Mouse (Mus musculus) CH12F3 (cell line): Measurements from ENCODE around the gene Pias3.
"Not testable (repeated sequence)": the region's sequence is repeated elsewhere in the genome, so short reads cannot be mapped to it uniquely, and the experiment has no call there.

Experiments
- in situ Hi-C: fragments of 300-500 bp; cut with MboI; formaldehyde crosslinking; loops from 2 replicates; pipeline ENCODE4 v1.14.3; 2020; ENCODE audit warnings: low sequenced_read_pairs

The Pias3 gene

GRCm38 (mm10) chr3:96684151-96684821, 11.9 kb upstream of the Pias3 start:
- in situ Hi-C loops: no loop called here

DNA sequence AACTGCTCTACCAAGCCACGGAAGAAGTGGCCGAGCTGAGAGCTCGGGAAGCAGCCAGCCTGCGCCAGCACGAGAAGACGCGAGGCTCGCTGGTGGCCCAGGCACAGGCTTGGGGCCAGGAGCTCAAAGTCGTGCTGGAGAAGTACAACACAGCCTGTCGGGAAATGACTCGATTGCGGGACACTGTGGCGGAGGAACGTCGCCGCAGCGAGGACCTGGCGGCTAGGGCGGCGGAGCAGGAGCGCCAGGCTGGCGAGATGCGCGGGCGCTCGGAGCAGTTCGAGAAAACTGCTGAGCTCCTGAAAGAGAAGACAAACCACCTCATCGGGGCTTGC, 11.4 kb upstream of the Pias3 start:
- in situ Hi-C loops: no loop called here

DNA sequence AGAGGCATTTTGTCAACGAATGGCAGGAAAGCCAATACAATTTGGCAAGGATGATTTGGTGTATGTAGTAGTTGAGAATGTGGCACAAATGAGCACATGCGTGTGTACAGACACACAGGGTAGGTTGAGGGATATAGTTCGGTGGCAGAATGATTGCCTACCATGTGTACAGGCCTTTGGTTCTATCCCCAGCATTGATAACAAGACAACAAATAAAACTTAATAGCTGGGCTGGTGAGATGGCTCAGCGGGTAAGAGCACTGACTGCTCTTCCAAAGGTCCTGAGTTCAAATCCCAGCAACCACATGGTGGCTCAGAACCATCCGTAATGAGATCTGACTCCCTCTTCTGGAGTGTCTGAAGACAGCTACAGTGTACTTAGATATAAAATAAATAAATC, 10.1 kb upstream of the Pias3 start:
- in situ Hi-C loops: not testable (repeated sequence)

- in situ Hi-C loops: no loop called here
Observed at GRCm38 (mm10) chr3:96688854-96689253, 7.3 kb upstream of the Pias3 start.

GRCm38 (mm10) chr3:96690298-96690697, 5.9 kb upstream of the Pias3 start:
- in situ Hi-C loops: no loop called here

DNA sequence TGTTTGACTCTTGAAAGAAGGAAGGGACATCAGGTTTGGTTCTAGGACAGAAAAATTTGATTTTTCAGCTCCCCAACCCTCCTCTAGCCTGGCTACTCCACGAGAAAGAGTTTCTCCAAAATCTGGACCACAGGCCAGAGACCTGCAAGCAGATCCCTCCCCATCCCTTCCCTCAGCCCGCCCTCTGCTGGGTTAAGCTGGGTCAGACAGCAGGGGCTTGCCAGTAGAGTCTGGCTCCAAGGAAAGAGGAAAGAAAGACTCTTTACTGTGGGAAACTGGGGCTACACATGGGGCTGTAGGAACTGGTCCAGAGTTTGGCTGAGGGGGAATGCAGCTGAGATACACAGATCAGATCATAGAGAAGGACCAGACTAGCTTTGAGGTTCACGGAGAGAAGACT, 3.7 kb upstream of the Pias3 start:
- in situ Hi-C loops: no loop called here

- in situ Hi-C loops: no loop called here
Observed at GRCm38 (mm10) chr3:96693579-96693978, 2.6 kb upstream of the Pias3 start.

- in situ Hi-C loops: no loop called here
Observed at GRCm38 (mm10) chr3:96696766-96697732, 865 bp downstream of the Pias3 start.

GRCm38 (mm10) chr3:96698993-96699690, 3.0 kb downstream of the Pias3 start:
- in situ Hi-C loops: no loop called here

DNA sequence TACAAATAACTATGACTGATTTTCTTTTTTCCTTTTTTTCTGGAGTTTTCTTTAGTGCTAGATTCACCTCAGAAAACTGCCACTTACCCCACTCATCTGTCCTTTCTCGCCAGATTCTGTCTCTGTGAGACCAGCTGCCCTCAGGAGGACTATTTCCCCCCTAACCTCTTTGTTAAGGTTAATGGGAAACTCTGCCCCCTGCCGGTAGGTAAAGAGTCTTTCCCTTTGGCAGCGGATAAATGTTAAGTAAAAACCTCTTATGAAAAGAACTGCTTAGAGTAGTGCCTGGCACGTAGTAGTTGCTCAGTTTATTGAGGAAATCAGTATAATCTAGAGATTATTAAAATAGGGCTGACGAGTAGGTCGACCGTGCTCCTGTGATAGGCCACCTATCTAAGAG, 4.2 kb downstream of the Pias3 start:
- in situ Hi-C loops: no loop called here

- in situ Hi-C loops: no loop called here
Observed at GRCm38 (mm10) chr3:96701003-96701402, 4.8 kb downstream of the Pias3 start.

DNA sequence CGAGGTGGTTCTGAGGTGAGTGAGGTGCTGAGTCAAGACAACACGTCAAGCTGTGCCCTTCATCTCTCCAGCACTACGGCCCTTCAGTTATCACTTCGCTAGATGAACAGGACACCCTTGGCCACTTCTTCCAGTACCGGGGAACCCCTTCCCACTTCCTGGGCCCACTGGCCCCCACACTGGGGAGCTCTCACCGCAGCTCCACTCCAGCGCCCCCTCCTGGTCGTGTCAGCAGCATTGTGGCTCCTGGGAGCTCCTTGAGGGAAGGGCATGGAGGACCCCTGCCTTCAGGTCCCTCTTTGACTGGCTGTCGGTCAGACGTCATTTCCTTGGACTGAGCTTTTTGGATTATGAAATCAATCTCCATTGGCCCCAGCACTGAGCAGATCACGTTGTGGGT, 8.6 kb downstream of the Pias3 start:
- in situ Hi-C loops: no loop called here

GRCm38 (mm10) chr3:96706217-96706616, 10.0 kb downstream of the Pias3 start:
- in situ Hi-C loops: no loop called here

- in situ Hi-C loops: no loop called here
Observed at GRCm38 (mm10) chr3:96706984-96707383, 10.8 kb downstream of the Pias3 start.

- in situ Hi-C loops: no loop called here
Observed at GRCm38 (mm10) chr3:96707903-96708683, 11.9 kb downstream of the Pias3 start, which contains the start of gene Nudt17. Gene Nudt17 (minus strand): TSS chr3:96708562.

DNA sequence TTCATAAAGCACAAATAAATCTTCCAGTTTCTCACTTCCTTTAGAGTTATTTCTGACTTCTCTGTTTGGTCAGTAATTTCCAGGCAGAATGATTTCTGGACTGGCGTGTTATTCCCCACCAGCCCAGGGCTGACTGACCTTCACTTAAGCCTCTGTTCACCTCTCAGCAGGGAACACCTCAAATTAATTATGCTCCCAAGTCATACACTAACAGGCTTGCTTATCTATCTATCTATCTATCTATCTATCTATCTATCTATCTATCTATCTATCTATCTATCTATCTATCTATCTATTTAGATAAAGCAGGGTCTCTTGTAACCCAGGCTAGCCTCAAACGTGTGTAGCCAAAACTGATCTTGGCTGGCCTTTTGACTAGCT, 12.5 kb downstream of the Pias3 start:
- in situ Hi-C loops: no loop called here

DNA sequence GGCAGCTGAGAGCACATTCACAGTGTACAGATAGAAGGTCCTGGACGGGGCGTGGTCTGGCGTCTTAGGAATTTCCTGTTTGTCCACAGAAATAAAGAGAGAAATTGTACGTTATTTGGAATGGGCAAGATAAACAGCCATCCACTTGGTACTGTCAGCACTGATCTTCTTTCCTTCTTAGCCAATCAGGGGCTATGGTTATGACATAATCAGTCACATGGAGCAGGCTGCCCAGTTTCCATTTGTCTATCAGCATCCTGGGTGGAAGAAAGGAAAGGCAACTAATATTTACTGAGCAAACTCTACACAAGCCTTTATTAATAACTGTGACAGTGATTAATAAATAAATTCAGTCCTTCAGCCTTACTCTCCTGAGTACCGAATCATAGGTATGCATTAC, 18.1 kb downstream of the Pias3 start:
- in situ Hi-C loops: no loop called here

DNA sequence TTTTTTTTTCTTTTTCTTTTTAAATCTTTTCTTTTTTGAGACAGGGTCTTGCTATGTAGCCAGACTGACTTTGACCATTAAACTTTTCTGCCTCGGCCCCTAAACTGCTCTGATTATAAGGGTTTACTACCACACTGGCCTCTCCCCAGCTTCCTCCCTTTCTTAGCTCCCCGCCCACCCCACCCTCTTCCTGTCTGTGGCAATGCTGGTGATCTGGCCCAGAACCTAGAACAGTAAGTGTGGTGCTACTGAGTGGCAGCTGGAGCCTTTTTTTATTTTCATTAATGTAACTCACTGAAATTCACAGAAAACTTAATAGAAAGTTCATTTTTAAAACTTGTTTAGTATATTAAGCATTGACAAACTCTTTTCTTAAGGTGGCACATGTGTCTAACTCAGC, 19.7 kb downstream of the Pias3 start:
- in situ Hi-C loops: no loop called here

- in situ Hi-C loops: no loop called here
Observed at GRCm38 (mm10) chr3:96719173-96719572, 23.0 kb downstream of the Pias3 start.

GRCm38 (mm10) chr3:96727343-96727827, 31.2 kb downstream of the Pias3 start, which contains the start of the genes Polr3c and Rnf115:
Gene Polr3c (minus strand): TSS chr3:96727628.
Gene Rnf115 (plus strand): TSS chr3:96727664.
- in situ Hi-C loops: no loop called here
